Mouse (Mus musculus) limb, embryonic 14.5 days (tissue): ENCODE measurements at regions not wholly inside any gene's neighbourhood (a gene's known extent, or its start where the extent isn't known, plus 50 kb on each side); places are given as distances from the start of the nearest gene placed in this dataset.

Experiments used
- ATAC-seq: fragments of 200-750 bp; cut with Nextera tagmentation; 2 replicates; pipeline ENCODE4 v1.8.0; 2017; ENCODE audit warnings: low read depth, moderate number of reproducible peaks, moderate TSS enrichment; ENCODE audit not compliant: low FRiP score
- DNase-seq: peaks from one replicate; pipeline ENCODE4 v3.0.0-alpha.2; 2015; ENCODE audit warnings: low spot score
- H3K27ac ChIP-seq: fragments of 300-500 bp; sonication (generic); replicated peaks from 2 replicates; pipeline ENCODE4 v1.5.1; 2014; ENCODE audit warnings: low read depth, mild to moderate bottlenecking, low read length, moderate library complexity, mixed read lengths
- H3K27me3 ChIP-seq: fragments of 300-500 bp; sonication (generic); 2 replicates; pipeline ENCODE4 v1.6.1; 2014; ENCODE audit warnings: low read length, mixed read lengths; ENCODE audit not compliant: control insufficient read depth, insufficient read depth
- H3K36me3 ChIP-seq: fragments of 300-500 bp; sonication (generic); 2 replicates; pipeline ENCODE4 v1.6.1; 2014; ENCODE audit warnings: mild to moderate bottlenecking, low read length, moderate library complexity, mixed read lengths; ENCODE audit not compliant: control insufficient read depth, insufficient read depth
- H3K4me1 ChIP-seq: fragments of 300-500 bp; sonication (generic); 2 replicates; pipeline ENCODE4 v1.6.1; 2014; ENCODE audit warnings: antibody characterized with exemption, low read length, mixed read lengths; ENCODE audit not compliant: control insufficient read depth, insufficient read depth
- H3K4me2 ChIP-seq: fragments of 300-500 bp; sonication (generic); replicated peaks from 2 replicates; pipeline ENCODE4 v1.6.1; 2014; ENCODE audit warnings: low read depth, mild to moderate bottlenecking, low read length, moderate library complexity; ENCODE audit not compliant: severe bottlenecking
- H3K4me3 ChIP-seq: fragments of 300-500 bp; sonication (generic); replicated peaks from 2 replicates; pipeline ENCODE4 v1.5.1; 2014; ENCODE audit warnings: low read length
- H3K9ac ChIP-seq: fragments of 300-500 bp; sonication (generic); 2 replicates; pipeline ENCODE4 v1.6.1; 2014; ENCODE audit warnings: mild to moderate bottlenecking, low read depth, low read length, moderate library complexity; ENCODE audit not compliant: severe bottlenecking
- H3K9me3 ChIP-seq: fragments of 300-500 bp; sonication (generic); 2 replicates; pipeline ENCODE4 v1.6.1; 2016; ENCODE audit warnings: low read length; ENCODE audit not compliant: control insufficient read depth
- POLR2A ChIP-seq: fragments of 200-500 bp; IDR thresholded peaks from 2 replicates; pipeline ENCODE4 v1.8.0; 2012; ENCODE audit warnings: inconsistent platforms, mild to moderate bottlenecking, moderate library complexity, borderline replicate concordance; ENCODE audit not compliant: insufficient read depth, insufficient read length; ENCODE audit errors: extremely low read depth
- WGBS: fragments of 180-500 bp; shearing (Covaris S2); extraction: QIAGEN DNeasy Blood & Tissue Kit; methylation state at CpG from one replicate; pipeline ENCODE4 v1.1.7; 2014; 5-methylcytosine and 5-hydroxymethylcytosine counted together

DNA sequence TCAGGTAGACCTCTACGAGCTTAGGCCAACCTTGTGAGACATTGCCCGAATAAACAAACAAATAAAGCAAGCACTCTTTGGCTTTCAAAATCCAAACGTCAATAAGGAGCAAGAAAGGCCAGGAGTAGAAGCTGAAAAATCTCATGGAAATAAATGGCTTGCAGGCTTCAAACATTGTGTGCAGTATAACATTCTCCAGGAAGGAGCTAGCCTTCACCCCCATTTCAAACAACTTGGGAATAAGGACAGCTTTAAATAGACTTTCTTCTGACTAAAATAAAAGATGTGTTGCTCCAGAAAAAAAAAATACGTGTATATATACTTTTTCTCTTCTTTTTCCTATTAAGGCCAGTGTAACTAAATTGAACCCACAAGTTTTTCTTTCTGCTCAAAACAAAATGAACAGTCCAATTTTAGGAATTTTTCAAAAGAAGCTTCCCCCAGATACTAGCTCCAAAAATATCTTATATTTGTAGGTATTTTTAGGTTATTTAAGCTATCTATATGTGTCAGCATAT is 196.2 kb upstream of the Arpp21 start:
- Histone ChIP-seq H3K9ac (no peak overlapping the region), H3K27me3 (no peaks in the 10 kb centered on the region), H3K27ac (no peak overlapping the region), H3K4me2 (no peak overlapping the region), H3K36me3 (no peaks in the 10 kb centered on the region), H3K4me3 (no peak overlapping the region), H3K9me3 (no peaks in the 10 kb centered on the region), H3K4me1 (no peaks in the 10 kb centered on the region)
- no peak for TF ChIP-seq POLR2A
- DNase-seq (no peak), ATAC-seq (no peak)
- 81% methylated on average over 4 of the region's 4 CpGs for WGBS

DNA sequence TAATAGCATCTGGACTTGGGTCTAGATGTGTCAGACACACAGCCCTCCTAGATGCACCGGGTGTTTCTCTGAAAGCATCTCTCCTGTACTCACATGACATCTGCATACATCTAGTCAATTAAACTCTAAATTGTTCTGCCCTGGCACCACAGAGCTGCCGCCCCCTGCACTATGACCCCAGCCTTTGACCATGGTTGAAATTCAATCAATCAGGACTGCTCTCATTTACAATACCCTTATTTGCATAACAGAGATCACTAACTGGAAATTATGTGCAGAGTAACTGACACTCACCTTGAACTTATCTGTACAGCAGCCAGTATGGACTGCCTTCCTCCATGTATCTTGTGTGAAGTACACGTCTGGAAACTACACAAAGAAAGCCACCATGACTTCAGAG is 193.5 kb upstream of the Arpp21 start:
- Histone ChIP-seq H3K27me3 (no peaks in the 10 kb centered on the region), H3K4me1 (no peaks in the 10 kb centered on the region), H3K9ac (no peak overlapping the region), H3K27ac (no peak overlapping the region), H3K4me3 (no peak overlapping the region), H3K4me2 (no peak overlapping the region), H3K36me3 (no peaks in the 10 kb centered on the region), H3K9me3 (no peaks in the 10 kb centered on the region)
- ATAC-seq: no peak
- no peak for DNase-seq
- 79% methylated on average over 3 of the region's 3 CpGs for WGBS
- TF ChIP-seq POLR2A: no peak

DNA sequence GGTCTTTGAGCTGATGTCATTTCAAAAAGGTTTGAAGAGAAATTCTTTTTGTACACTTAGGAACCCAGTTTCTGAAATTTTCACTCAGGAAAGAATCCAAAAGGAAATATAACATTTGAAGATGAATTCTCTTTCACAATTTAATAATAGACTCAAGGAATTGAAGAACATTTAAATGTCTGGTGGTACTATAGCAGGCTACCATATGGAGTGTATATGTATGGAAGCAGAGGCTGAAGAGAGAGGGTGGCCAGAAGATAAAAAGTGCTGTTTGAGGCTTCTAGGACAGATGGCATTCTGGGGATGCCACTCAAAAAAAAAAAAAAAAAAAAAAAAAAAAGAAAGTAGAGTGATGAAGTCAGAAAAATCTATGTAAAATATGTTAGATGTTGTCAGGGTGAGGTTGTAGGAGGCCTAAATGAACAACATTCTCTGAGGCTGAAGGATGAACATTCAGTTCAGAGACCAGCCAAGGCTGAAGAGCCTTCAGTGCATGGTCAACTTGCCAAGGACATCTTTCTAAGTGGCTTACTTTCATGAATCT is 170.1 kb upstream of the Arpp21 start:
- Histone ChIP-seq H3K27ac (no peak overlapping the region), H3K36me3 (no peaks in the 10 kb centered on the region), H3K9ac (no peak overlapping the region), H3K4me2 (no peak overlapping the region), H3K4me3 (no peak overlapping the region), H3K27me3 (no peaks in the 10 kb centered on the region), H3K4me1 (no peaks in the 10 kb centered on the region), H3K9me3 (no peaks in the 10 kb centered on the region)
- no peak for TF ChIP-seq POLR2A
- DNase-seq: no peak
- ATAC-seq: no peak

DNA sequence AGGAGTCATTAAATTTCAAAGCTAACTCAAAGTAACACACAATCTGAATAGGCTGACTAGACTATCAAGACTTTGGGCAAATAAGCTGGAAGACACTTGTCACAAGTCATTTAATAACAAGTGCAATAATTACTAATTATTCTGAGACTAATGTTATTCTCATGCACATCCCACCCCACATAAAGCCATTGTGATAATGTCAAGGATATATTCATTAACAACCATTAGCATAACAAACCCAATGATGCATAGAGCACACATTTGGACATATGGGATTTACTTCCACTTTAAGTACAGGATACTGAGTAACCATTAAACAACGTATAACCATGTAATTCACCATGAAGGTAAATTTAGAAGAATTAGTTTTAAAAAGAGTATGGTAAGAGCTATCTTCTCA is 135.0 kb upstream of the Arpp21 start:
- no peaks in the 10 kb centered on the region for H3K27me3 ChIP-seq
- H3K4me1 ChIP-seq: no peaks in the 10 kb centered on the region
- ATAC-seq (no peak), DNase-seq (no peak)
- no peak overlapping the region for H3K4me3 ChIP-seq
- H3K9ac ChIP-seq: no peak overlapping the region
- no peak overlapping the region for H3K27ac ChIP-seq
- 77% methylated on average over 1 of the region's 1 CpGs for WGBS
- no peaks in the 10 kb centered on the region for H3K9me3 ChIP-seq
- TF ChIP-seq POLR2A: no peak
- H3K36me3 ChIP-seq: no peaks in the 10 kb centered on the region
- no peak overlapping the region for H3K4me2 ChIP-seq

DNA sequence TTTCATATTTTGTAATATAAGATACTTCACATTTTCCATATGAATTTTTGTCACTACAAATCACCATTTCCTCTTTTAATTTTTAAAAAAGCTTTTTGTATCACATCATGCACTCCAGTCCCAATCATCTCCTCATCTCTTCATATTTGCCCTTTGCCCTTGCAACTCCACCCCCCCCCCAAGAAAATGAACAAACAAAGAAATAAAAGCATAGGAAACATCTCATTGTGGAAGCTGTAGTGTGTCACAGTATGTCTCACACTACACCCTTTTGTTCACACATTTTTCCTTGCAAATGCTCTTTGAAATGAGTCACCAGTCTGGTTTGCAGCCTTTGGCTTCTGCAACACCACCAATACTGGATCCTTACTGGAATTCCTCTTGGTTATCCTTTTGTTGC is 131.6 kb upstream of the Arpp21 start:
- H3K9me3 ChIP-seq: no peaks in the 10 kb centered on the region
- no peaks in the 10 kb centered on the region for H3K4me1 ChIP-seq
- H3K9ac ChIP-seq: no peak overlapping the region
- no peak overlapping the region for H3K4me2 ChIP-seq
- TF ChIP-seq POLR2A: no peak
- no peak overlapping the region for H3K27ac ChIP-seq
- ATAC-seq (no peak), DNase-seq (no peak)
- H3K27me3 ChIP-seq: no peaks in the 10 kb centered on the region
- H3K4me3 ChIP-seq: no peak overlapping the region
- no peaks in the 10 kb centered on the region for H3K36me3 ChIP-seq

DNA sequence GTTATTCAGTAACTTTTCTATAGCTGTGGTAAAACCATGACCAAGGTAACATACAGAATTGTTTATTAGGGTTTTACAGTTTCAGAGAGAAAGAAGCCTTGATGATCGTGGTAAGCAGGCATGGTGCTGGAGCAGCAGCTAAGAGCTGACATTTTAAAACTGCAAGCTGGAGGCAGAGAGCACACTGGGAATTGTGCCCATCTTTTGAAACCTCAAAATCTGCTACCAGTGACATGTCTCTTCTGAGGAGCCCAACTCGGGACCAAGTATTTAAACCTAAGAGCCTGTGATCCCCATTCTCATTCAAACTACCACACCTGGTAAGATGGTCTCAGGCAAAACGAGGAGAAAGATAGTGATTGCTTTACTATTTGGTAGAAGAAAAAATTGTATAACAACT is 125.6 kb upstream of the Arpp21 start:
- 86% methylated on average over 3 of the region's 3 CpGs for WGBS

More for the DNA sequence above, 125.6 kb upstream of the Arpp21 start:
- no peaks in the 10 kb centered on the region for H3K4me1 ChIP-seq
- ATAC-seq (no peak), DNase-seq (no peak)
- TF ChIP-seq POLR2A: no peak
- H3K36me3 ChIP-seq: no peaks in the 10 kb centered on the region
- H3K4me2 ChIP-seq: no peak overlapping the region
- no peak overlapping the region for H3K9ac ChIP-seq
- no peaks in the 10 kb centered on the region for H3K27me3 ChIP-seq
- H3K9me3 ChIP-seq: no peaks in the 10 kb centered on the region
- no peak overlapping the region for H3K27ac ChIP-seq
- H3K4me3 ChIP-seq: no peak overlapping the region
